Mouse (Mus musculus) gastrocnemius, postnatal 25 days (tissue): ENCODE data around the gene Spdya. TPM values are rescaled to one million over a fixed set of nuclear protein-coding genes. Genes with fewer than 3 reads are reported as not detected.
"Not testable (repeated sequence)": the region's sequence is repeated elsewhere in the genome, so short reads cannot be mapped to it uniquely, and the experiment has no call there.

ENCODE experiments used
- DNase-seq: peaks from one replicate; pipeline ENCODE4 v3.0.0; 2022
- long read RNA-seq, 2 experiments: library from polyadenylated mRNA; stranded (forward); transcript quantifications; one replicate each; pipeline ENCODE4 v2.0.0; 2021
- total RNA-seq, 2 experiments: library from RNA; stranded (reverse); gene quantifications; 1 replicate in 1 of 2; 2 replicates in 1 of 2; pipeline ENCODE4 v1.2.3; 2021

Spdya gene
- total RNA-seq, result under 1 TPM; 0.13 to 0.33 TPM
- long read RNA-seq, experiment 1, partial matches to known transcripts, result 0 of 1 reads
- long read RNA-seq, experiment 1, other reads (novel, unspliced or antisense), result 1 of 1 reads
- long read RNA-seq, experiment 2, result 0 reads

GRCm38 (mm10) chr17:71551757-71552451 is at the start of gene Spdya:
TSS of gene Spdya (plus strand) at chr17:71552061.
- peak; percentile 86 for DNase-seq

DNA sequence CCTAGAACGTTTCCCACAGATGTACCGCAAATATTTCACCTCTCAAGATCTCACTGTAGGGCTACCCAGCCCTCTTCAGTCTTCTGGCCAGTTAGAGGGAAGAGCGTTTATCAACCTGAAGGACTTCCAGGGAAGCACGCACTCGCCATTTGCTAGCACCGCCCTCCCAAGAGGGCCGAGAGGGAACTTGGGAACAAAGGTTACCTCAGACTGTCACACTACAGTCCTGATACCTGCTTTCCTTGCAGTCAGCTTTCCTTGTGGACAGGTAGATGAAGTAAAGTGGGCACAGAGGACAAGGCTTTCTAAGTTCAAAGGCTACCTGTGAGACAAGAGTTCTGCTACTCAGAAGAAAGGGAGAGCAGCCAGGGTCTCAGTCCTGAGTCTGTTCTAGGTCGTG is 45.0 kb upstream of the Spdya start:
- no peak for DNase-seq

GRCm38 (mm10) chr17:71510297-71510696 is 41.6 kb upstream of the Spdya start:
- DNase-seq, result no peak

DNA sequence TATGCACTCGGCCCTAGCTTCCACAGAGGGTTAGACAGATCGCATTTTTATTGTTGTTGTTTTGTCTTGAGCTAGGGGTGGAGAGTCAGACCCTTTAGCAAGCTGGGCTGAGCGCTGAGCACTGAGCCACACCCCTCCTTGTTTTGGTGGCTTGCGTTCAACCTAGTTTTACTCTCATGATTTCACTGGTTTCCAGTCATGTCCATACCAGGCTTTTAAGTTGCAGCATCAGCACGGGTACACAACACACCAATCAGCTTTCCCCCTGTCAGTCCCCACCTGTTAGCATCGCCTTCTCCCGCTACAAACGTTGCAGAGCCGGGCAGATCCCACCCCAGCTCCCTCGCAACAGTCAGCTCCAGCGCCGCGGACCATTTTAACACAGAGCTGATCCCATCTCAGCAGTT is 25.6 kb upstream of the Spdya start:
- DNase-seq, result peak; percentile 5

DNA sequence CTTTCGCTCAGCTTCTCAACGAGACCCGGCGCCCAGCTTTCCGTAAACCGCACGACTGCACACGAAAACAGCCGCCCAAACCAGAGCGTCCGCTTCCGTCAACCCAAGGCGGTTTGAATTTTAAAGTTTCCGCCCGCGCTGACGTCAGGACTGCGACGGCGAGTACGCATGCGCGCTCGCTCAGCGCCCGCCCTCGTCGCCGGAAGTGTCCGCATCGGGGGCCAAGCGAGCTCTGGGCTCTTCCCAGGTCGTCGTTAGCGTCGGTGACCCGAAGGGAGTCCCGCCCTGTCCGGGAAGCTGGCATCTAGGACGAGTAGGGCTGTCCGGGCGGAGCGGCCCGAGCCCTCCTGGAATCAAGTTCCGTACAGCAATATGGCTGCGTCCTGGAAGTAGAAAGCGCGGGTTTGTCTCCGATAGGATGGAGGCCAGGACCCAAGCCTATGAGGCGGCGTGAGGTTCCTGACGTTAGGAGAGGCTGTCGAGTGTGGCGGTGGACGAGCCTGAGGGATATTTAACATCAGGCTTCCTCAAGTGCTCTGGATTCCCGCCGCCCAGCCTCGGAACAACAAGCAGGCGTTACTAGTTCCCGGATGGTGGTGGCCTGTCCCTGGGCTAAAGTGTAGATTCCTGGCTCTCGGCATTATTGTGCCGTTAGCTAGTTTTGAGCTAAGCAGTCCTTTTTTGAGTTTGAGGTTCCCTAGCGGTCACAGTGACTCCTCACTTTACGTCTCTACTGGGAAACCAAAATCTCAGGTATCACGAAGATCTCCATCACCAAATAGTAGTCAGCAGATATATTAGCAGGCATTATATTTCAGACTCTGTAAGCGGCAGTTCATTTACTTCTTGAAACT is 24.9 kb upstream of the Spdya start, which contains the start of gene Ndc80:
TSS of gene Ndc80 (minus strand) at position 147 of the 854 bp plus-strand sequence.
- peak; percentile 95 for DNase-seq

- no peak for DNase-seq
Observed at GRCm38 (mm10) chr17:71528042-71528441, 23.8 kb upstream of the Spdya start.

GRCm38 (mm10) chr17:71535595-71535994 is 16.3 kb upstream of the Spdya start:
- DNase-seq, result not testable (repeated sequence)

GRCm38 (mm10) chr17:71537164-71537563 is 14.7 kb upstream of the Spdya start:
- no peak for DNase-seq

GRCm38 (mm10) chr17:71548586-71548985 is 3.3 kb upstream of the Spdya start:
- DNase-seq, result no peak

DNA sequence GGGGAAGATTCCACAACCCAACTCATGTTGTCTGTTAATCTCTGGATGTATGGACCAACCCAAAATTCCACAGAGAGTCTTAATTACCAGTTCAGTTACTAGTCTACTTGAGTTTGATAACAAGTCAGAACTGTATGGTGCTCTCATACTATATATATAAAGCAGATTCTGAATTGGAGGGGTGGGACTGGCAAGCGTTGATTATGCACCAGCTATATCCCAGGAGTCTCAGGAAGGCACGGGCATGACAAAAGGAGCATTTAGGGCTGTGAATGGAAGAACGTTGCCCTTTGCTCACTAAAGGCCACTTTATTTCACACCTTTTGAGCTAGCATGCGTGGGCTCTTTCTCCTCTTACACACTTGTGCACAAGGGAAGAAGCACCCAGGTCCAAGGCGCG is 511 bp upstream of the Spdya start:
- no peak for DNase-seq

GRCm38 (mm10) chr17:71552901-71553300 is 1.0 kb downstream of the Spdya start:
- DNase-seq, result no peak

DNA sequence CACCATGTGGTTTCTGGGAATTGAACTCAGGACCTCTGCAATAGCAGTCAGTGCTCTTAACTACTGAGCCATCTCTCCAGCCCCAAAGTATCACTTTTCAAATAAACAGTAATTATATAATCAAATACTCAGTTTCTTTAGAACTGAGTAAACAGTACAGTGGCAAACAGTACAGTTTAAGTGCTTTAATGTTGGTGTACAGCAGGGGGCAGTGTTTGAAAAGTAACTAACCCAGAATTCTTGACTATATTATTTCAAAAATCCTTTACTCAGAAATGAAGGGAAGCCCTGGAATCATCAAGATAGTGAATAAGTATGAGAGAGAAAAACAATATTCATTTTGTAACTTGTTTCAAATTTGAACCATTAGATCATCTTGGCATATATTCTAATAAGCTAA is 9.8 kb downstream of the Spdya start:
- no peak for DNase-seq

DNA sequence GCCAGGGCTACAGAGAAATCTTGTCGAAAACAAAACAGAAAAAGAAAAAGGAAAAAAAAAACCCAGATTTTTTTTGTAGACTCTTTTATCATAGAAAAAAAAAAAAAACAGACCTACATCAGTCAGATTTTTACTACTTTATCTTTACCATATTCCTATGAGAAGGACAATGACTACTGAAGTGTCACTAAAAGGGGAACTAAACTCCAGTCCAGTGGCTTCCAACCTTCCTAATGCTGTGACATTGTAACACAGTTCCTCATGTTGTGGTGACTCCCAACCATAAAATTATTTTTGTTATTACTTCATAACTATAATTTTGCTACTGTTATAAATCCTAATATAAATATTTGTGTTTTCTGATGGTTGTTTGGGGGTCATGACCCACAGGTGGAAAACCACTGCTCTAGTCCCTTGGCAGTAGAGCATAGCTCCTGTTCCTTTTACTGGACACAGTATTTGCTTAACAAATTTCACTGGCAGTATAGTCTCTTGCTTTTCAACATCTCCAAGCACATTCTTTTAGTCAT is 27.4 kb downstream of the Spdya start:
- DNase-seq, result no peak

GRCm38 (mm10) chr17:71597881-71598658 is 46.2 kb downstream of the Spdya start:
- DNase-seq, result no peak

- peak; percentile 74 for DNase-seq
Observed at GRCm38 (mm10) chr17:71598659-71599554, 47.0 kb downstream of the Spdya start.

DNA sequence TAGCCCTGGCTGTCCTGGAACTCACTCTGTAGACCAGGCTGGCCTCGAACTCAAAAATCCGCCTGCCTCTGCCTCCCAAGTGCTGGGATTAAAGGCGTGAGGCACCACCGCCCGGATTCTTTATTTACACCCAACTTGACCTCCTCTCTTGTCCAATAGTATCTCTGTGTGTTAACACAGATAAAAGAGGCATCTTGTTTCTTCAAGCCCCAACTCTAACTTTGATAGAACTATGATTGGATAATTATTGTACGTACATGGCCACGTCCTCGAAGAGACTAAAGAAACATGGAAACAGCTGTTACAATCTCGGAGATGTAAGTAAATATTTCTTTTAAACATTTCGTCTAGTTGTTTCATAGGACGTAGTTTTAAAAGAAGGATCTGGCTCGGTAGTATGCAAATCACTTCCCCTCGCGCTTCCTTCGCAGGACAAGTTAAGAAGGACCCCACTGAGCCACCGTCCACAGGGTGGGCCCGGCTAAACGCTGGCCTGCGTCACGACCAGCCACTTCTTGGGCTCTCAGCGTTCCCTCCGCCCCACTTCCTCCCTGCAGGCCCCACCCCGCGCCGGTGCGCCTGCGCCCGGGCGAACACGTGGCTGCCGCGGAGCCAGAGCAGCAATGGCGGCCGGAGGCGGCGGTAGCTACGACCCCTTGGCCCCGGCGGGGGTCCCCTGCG is 63.9 kb downstream of the Spdya start, which contains the start of gene Wdr43:
TSS of gene Wdr43 (plus strand) at position 258 of the 681 bp plus-strand sequence.
- peak; percentile 96 for DNase-seq

GRCm38 (mm10) chr17:71616319-71617032 is 64.6 kb downstream of the Spdya start:
- DNase-seq, result no peak

DNA sequence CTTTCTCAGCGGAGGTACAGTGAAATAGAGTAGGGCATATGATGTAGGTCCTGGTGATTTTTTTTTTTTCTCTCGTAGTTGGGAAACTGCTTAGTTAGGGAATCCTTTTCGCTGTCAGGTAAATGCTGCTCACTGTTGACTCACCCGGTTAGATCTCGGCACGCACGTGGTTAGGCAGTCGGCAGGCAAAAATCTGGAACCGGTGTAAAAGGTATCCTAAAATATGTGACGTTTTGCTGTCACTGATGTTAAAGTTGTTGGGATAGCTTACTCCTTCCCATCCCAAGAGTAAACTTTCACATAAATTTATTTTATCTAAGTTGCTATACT is 65.1 kb downstream of the Spdya start:
- no peak for DNase-seq

DNA sequence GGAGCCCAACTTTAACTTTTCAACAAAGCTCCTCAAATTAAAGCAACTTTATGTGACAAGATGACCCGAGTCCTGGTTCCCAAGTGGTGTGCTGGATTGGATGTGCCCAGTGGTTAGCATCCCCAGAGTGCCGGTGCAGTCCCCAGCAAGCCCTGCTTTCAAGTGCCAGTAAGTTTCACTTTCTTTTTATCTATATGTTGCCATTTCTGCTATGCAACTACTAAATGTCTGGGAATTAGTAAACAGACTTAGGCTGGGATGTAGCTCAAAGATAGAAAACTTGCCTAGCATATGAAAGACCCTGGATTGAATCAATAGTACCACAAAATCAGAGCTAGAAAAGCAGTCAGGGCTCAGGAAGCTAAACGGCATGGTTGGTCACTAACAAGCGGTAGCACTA is 66.1 kb downstream of the Spdya start:
- no peak for DNase-seq

GRCm38 (mm10) chr17:71631806-71632205 is 79.9 kb downstream of the Spdya start:
- DNase-seq, result no peak
